Mouse (Mus musculus): ENCODE results near the gene Sobp.

DNA sequence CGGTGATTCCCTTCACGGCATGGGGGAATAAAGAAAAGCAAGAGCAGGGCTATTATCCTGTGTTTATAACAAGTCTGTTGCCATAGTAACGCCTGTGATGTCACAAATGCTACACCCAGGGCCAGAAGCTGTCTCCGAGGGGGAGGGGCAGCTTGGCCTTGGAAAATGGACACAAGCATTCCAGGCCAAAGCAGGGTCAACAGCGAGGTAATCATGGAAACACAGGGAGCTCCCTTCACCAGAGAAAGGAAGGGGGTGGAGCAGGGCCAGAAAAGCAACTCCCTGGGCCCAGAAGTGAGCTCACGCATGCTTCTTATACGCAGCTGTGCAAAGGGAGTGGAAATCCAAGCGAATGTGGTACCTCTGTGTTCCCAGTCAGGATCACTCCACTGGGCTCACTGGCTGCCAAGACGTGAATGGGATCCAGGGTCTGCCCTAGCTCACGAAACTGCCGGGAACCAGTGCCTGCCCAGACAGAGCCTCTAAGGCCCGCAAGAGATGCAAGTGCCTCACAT lies 19.2 kb downstream of the Sobp start:
- no peak for TF ChIP-seq CHD2 (IDR thresholded peaks at IDR 0.05; ENCODE audit: low read depth, low read length)
- TF ChIP-seq ZNF384 (IDR thresholded peaks at IDR 0.05; ENCODE audit: low read depth, low read length), result no peak
